Mouse (Mus musculus) cortical plate, adult 2 months (tissue): ENCODE data around the gene Jmjd7. TPM values are rescaled to one million over a fixed set of nuclear protein-coding genes. Genes with fewer than 3 reads are reported as not detected.
A peak's percentile ranks its signal among the peaks of the same experiment; 100 is the strongest.

Experiments
- H3K27ac ChIP-seq: fragments of 200-500 bp; 2 replicates; pipeline ENCODE4 v1.5.1; 2012; ENCODE audit warnings: low read length, control low read depth, inconsistent platforms; ENCODE audit not compliant: insufficient read depth
- H3K4me1 ChIP-seq: fragments of 200-500 bp; 2 replicates; pipeline ENCODE4 v1.6.1; 2011; ENCODE audit warnings: low read length; ENCODE audit not compliant: control insufficient read depth, insufficient read depth
- H3K4me3 ChIP-seq: fragments of 200-500 bp; 2 replicates; pipeline ENCODE4 v1.5.1; 2011; ENCODE audit warnings: mild to moderate bottlenecking, low read length, control low read depth; ENCODE audit not compliant: insufficient read depth
- CTCF ChIP-seq: fragments of 200-500 bp; IDR thresholded peaks from 2 replicates; pipeline ENCODE4 v1.5.1; 2011; ENCODE audit warnings: mild to moderate bottlenecking, control low read depth, low read length; ENCODE audit not compliant: insufficient read depth; ENCODE audit errors: extremely low read depth
- POLR2A ChIP-seq: fragments of 200-500 bp; IDR thresholded peaks from 2 replicates; pipeline ENCODE4 v1.6.1; 2011; ENCODE audit warnings: mild to moderate bottlenecking, low read length, control low read depth; ENCODE audit not compliant: insufficient read depth; ENCODE audit errors: extremely low read depth
- polyA plus RNA-seq: library from polyadenylated mRNA; depleted of rRNA; stranded (reverse); fragments of >200 nt; gene quantifications from 2 replicates; pipeline ENCODE4 v1.2.3, GENCODE M21; 2012

Gene Jmjd7
- polyA plus RNA-seq, 1 experiment: 6.1 TPM

GRCm38 (mm10) chr2:120007680-120008210 lies 19.5 kb upstream of the Jmjd7 start:
- TF ChIP-seq POLR2A (no peak), CTCF (no peak)
- no peak overlapping the region for H3K4me3 ChIP-seq
- H3K4me1 ChIP-seq: peaks cover 7% of the 10 kb centered on the region
- no peak overlapping the region for H3K27ac ChIP-seq

DNA sequence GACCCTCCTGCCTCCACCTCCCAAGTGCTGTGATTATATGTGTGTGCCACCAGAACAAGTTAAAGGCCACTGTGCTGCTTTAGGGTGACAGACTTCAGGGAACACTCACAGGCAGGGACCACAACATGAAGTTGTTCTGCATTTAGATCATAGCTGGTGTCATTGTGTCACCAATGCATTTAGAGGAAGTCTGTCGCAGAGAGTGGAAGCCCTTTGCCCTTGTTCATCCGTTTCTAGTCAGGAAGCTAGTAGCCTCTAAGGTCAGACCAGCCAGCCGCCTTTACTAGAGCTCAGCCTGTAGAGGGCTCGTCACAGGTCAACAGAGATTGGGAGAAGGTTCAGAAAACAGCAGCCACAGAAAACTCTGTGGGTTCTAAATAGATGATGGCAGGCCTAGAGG lies 18.6 kb upstream of the Jmjd7 start:
- no peak overlapping the region for H3K27ac ChIP-seq
- peaks cover 7% of the 10 kb centered on the region for H3K4me1 ChIP-seq
- no peak for TF ChIP-seq POLR2A
- TF ChIP-seq CTCF: no peak
- no peak overlapping the region for H3K4me3 ChIP-seq

GRCm38 (mm10) chr2:120011462-120012200 lies 15.7 kb upstream of the Jmjd7 start:
- Histone ChIP-seq H3K27ac (no peak overlapping the region), H3K4me3 (no peak overlapping the region), H3K4me1 (peaks cover 7% of the 10 kb centered on the region)
- no peak for TF ChIP-seq POLR2A
- peak; percentile 73 for TF ChIP-seq CTCF

- Histone ChIP-seq H3K4me1 (peaks cover 3% of the 10 kb centered on the region), H3K4me3 (no peak overlapping the region), H3K27ac (no peak overlapping the region)
- TF ChIP-seq POLR2A (no peak), CTCF (no peak)
Observed at GRCm38 (mm10) chr2:120012924-120013323, 14.4 kb upstream of the Jmjd7 start.

DNA sequence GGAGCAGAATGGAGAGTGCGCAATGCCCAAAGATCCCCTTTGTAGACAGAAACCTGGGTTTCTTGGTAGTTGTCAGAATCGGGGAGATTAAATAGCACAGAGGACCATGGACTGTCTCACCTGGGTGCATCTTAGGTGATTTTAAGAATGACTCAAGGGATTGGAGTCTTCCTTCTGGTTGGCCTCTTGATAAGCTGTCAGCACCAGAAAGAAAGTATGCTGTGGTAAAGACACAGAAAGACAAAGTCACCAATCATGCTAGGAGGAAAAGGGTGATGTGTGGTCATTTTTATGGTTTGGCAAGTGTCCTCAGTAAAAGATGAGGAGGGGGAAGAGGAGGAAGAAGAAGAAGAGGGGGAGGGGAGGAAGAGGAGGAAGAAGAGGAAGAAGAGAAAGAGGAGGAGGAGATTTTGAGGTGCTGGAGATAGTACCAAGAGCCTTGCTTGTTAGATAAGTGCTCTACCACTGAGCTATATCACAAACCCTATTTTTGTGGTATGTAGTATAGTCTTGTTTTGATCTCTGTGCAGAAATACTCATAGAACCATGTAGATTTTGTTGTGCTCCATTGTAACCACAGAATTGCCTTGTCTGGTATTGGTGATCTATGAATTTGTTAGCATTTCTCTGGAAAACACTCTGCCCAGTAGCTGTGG lies 13.3 kb upstream of the Jmjd7 start:
- Histone ChIP-seq H3K27ac (no peak overlapping the region), H3K4me3 (no peak overlapping the region)
- TF ChIP-seq CTCF (no peak), POLR2A (no peak)

GRCm38 (mm10) chr2:120015882-120016281 lies 11.4 kb upstream of the Jmjd7 start:
- H3K27ac ChIP-seq: no peak overlapping the region
- H3K4me3 ChIP-seq: no peak overlapping the region
- no peak for TF ChIP-seq POLR2A
- TF ChIP-seq CTCF: no peak
- peaks cover 3% of the 10 kb centered on the region; the same call in 1 of the 2 replicates for H3K4me1 ChIP-seq

More for the DNA sequence above, 13.3 kb upstream of the Jmjd7 start:
- H3K4me1 ChIP-seq: peaks cover 3% of the 10 kb centered on the region; the same call in 1 of the 2 replicates

- Histone ChIP-seq H3K4me3 (no peak overlapping the region), H3K4me1 (no peaks in the 10 kb centered on the region), H3K27ac (no peak overlapping the region)
- TF ChIP-seq POLR2A (no peak), CTCF (no peak)
Observed at GRCm38 (mm10) chr2:120017599-120017998, 9.7 kb upstream of the Jmjd7 start.

DNA sequence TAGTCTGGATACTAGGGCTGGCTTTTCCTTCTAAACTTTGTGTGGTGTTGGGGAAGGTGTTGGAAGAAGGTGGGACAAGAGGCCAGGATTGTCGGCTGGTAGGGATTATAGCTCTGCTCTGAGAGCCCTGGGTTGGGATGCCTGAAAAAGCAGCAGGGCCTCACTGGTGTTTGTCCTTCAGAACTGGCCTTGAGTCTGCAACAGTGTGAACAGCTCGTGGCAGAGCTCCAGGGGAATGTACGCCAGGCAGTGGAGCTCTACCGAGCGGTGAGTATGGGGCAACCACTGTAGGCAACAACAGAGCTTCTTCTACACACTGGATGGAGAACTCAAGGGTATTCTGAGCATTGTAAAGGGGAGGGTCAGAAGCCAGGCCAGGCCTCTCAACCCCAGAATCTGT lies 2.9 kb upstream of the Jmjd7 start:
- Histone ChIP-seq H3K4me3 (no peak overlapping the region), H3K27ac (no peak overlapping the region), H3K4me1 (peaks cover 2% of the 10 kb centered on the region; the same call in 1 of the 2 replicates)
- TF ChIP-seq CTCF (no peak), POLR2A (no peak)

GRCm38 (mm10) chr2:120027950-120028331 lies 658 bp downstream of the Jmjd7 start:
- Histone ChIP-seq H3K4me3 (peak overlapping the region; percentile 63), H3K4me1 (peaks cover 2% of the 10 kb centered on the region; the same call in 1 of the 2 replicates), H3K27ac (peak overlapping the region; percentile 58)
- TF ChIP-seq CTCF: no peak
- TF ChIP-seq POLR2A: no peak

- TF ChIP-seq CTCF (no peak), POLR2A (no peak)
- Histone ChIP-seq H3K4me3 (no peak overlapping the region), H3K27ac (no peak overlapping the region), H3K4me1 (peaks cover 2% of the 10 kb centered on the region; the same call in 1 of the 2 replicates)
Observed at GRCm38 (mm10) chr2:120030380-120030779, 3.1 kb downstream of the Jmjd7 start.
